Mouse (Mus musculus): ENCODE results near the gene Plekhm3.

DNA sequence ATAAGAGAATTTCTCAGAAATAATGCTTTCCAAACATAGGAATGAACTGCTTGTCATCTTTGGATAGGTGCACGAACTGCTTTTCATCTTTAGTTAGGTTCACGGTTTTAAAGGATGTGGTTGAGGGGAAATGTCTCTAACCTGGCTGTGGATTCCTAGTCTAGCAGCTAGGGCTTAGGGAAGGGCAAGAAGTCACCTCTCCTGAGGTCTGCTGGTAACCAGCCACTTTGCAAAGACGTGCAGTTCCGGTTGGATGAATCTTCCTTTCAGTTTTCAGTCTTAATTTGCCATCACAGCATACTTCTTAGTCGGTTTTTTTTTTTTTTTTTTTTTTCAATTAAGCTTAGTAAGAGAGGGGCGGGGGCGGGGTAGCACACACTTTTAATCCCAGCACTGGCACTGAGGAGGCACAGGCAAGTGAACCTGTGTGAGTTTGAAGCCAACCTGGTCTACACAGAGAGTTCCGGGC lies 431 bp upstream of the Plekhm3 start:
- no peak for TF ChIP-seq CTCF (IDR thresholded peaks at IDR 0.05; ENCODE audit: insufficient read depth, low read length)
- no peak for TF ChIP-seq POLR2A (IDR thresholded peaks at IDR 0.05; ENCODE audit: borderline replicate concordance, extremely low read depth, low read depth, low read length)

All from lung, adult 2 months (tissue).